Mouse (Mus musculus): ENCODE results near the gene Tst.

Gene Tst

GRCm38 (mm10) chr15:78383450-78384219 lies 22.1 kb downstream of the Tst start:
- DNase-seq: peak; percentile 89

- no peak for DNase-seq
These were observed 23.6 kb downstream of the Tst start for GRCm38 (mm10) chr15:78382115-78382514.

GRCm38 (mm10) chr15:78380741-78381140 lies 25.0 kb downstream of the Tst start:
- DNase-seq: peak; percentile 82

- no peak for DNase-seq
These were observed 25.5 kb downstream of the Tst start for GRCm38 (mm10) chr15:78380208-78380607.

- no peak for DNase-seq
These were observed 27.2 kb downstream of the Tst start for GRCm38 (mm10) chr15:78378556-78378955.

- DNase-seq: no peak
These were observed 27.8 kb downstream of the Tst start for GRCm38 (mm10) chr15:78377859-78378258.

GRCm38 (mm10) chr15:78374204-78374603 lies 31.5 kb downstream of the Tst start:
- DNase-seq: no peak

GRCm38 (mm10) chr15:78372796-78373195 lies 32.9 kb downstream of the Tst start:
- no peak for DNase-seq

GRCm38 (mm10) chr15:78369641-78370040 lies 36.1 kb downstream of the Tst start:
- DNase-seq: peak; percentile 72

- no peak for DNase-seq
These were observed 36.8 kb downstream of the Tst start for GRCm38 (mm10) chr15:78368926-78369346.

- DNase-seq: no peak
These were observed 37.9 kb downstream of the Tst start for GRCm38 (mm10) chr15:78367811-78368210.

- no peak for DNase-seq
These were observed 38.8 kb downstream of the Tst start for GRCm38 (mm10) chr15:78366875-78367274.

GRCm38 (mm10) chr15:78365916-78366315 lies 39.8 kb downstream of the Tst start:
- DNase-seq: no peak

- DNase-seq: no peak
These were observed 50.2 kb downstream of the Tst start for GRCm38 (mm10) chr15:78355548-78355947.

GRCm38 (mm10) chr15:78354958-78355357 lies 50.7 kb downstream of the Tst start:
- DNase-seq: peak; percentile 32

- DNase-seq: no peak
These were observed 54.0 kb downstream of the Tst start for GRCm38 (mm10) chr15:78351586-78352165.
